Mouse (Mus musculus) CD4-positive, CD25-positive, alpha-beta regulatory T cell, adult 4 months (primary cell): ENCODE measurements around the gene Plac1. TPM values are rescaled to one million over a fixed set of nuclear protein-coding genes. Genes with fewer than 3 reads are reported as not detected.

Experiments
- ATAC-seq: one replicate; pipeline ENCODE4 v1.8.0; 2017
- polyA plus RNA-seq, 2 experiments: library from polyadenylated mRNA; unstranded; fragments of 100-300 nt; shearing (Covaris generic); gene quantifications; one replicate each; pipeline ENCODE4 v1.2.1; 2017

Plac1 gene
- polyA plus RNA-seq, 2 experiments from 2014 or later, result not detected

DNA sequence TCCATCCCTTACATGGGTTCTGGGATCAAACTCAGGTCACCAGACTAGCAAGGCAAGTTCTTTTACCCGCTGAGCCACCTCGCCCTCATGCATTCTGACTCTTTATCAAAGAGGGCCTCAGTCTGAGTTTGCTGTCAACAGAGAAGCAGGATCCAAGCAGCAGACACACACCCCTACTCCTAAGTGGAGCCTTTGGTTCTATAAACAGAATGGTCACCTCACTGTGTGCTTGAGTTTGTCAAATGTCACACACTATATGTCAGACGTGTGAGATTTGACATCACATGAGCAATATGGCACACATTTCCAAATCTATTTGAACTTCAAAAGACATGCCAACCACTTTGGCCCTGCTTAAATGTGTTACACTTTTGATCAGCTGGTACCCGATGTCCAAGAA lies 42.2 kb downstream of the Plac1 start:
- ATAC-seq, result no peak

DNA sequence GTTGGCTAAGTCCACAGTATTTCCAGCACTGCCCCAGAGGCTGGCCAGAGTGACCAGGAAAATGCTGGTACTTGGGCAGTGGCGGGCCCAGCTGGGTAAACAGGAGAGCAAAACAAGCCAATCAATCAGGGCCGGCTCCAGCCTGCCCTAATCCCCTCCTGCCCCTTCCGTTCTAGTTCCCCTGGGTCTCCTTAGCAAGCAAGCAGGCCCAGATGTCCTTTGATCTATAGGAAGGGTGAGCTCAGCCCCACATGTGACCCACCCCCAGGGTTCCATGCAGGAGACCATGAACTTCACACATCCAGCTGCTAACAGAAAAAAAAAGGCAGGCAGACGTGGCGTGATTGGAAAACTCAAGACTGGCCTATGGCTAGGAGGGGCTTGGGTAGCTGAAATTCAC lies 43.5 kb downstream of the Plac1 start:
- ATAC-seq, result no peak

DNA sequence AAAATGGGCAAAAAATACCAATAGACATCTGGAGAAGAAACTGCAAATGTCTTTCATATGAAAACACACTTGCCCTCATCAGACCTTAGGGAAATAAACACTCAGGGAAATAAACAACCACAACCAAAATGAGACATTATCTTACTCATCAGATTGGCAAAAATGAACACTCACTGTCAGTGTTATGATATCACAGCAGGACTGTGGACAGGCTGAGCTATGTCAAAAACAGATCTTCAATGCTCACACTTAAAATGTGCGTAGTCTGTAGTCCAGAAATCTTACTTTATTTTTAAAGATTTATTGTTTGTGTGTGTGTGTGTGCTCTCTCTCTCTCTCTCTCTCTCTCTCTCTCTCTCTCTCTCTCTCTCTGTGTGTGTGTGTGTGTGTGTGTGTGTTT lies 51.2 kb downstream of the Plac1 start:
- ATAC-seq, result no peak

DNA sequence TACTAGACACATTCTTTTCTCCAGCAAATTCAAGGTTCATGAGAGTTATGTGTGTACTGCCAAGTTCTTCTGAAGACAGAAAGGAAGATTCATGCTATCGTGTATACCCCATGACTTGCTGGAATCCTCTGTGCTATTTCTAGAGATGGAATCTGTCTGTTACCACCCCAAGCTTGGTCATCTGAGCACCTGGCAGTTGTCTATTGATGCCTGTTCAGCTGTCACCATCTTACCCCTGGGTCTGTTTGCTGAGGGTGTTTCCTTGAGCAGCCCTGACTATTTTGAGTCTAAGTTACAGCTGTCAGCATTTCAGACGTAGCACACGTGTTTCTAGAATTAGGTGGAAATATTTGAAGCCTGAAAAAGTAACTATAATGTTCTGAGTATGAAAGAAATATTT lies 60.1 kb downstream of the Plac1 start:
- no peak for ATAC-seq

DNA sequence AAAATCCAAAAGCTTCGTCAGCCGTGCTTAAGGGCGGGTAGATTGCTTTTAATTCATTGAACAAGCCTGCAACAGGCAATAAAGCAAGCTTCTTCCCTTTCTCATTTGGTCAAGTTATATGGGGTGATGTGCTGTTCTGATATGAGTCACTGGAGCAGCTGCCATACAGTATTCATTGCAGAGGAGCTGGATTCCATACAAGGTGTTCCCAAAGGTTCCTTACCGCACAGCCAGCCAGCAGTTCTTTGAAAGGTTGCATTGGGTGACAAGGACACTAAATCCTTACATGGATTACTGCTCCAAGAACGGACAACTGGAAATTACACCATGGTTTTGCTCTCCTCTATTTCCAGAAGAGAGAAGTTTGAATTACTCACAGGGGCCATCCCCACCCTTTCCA lies 63.6 kb downstream of the Plac1 start:
- ATAC-seq, result no peak

DNA sequence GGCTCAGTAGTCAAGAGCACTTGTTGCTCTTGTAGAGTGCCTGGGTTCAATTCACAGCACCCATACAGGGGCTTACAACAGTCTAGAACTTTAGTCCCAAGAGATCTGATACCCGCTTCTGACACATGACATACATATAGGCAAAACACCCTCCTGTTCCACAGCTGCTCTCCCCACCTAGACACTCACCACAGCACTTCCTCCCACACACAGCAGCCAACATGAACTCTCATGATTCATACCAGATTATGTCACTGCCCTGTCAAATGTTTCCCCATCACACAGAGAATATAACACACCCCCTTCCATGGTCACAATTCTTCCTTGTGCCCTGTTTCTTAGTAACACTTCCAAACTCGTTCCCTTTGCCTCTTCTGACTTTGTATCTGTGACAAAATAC lies 71.3 kb downstream of the Plac1 start:
- no peak for ATAC-seq

DNA sequence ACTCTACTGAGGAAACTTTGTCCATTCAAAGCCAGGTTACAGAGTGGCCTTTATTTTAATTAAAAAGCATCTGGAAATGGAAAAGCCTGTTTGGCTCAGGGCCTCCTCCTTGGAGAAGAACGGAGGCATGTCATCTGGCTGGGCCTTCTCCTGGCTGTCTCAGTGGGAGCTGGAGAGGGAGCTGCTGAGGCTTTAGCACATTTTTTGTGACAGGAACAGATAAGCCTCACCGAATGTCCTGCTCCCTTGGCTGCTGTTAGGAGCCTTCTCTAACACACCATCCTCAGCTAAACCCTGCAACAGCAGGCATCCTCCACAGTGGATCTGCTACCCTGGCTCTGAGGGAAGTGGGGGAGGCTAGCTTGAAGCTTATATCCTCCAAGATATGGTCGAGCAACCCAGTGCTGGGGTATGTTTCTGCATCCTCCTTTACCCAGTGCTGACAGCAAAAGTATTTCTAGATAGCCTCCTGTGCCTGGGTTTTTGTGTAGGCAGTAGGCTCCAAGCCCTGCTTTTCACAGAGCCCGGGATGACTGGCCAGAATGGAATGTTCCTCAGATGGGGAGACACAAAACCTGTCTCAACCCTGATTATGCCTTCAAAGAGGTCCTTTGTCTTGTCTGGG lies 72.9 kb downstream of the Plac1 start:
- no peak for ATAC-seq

DNA sequence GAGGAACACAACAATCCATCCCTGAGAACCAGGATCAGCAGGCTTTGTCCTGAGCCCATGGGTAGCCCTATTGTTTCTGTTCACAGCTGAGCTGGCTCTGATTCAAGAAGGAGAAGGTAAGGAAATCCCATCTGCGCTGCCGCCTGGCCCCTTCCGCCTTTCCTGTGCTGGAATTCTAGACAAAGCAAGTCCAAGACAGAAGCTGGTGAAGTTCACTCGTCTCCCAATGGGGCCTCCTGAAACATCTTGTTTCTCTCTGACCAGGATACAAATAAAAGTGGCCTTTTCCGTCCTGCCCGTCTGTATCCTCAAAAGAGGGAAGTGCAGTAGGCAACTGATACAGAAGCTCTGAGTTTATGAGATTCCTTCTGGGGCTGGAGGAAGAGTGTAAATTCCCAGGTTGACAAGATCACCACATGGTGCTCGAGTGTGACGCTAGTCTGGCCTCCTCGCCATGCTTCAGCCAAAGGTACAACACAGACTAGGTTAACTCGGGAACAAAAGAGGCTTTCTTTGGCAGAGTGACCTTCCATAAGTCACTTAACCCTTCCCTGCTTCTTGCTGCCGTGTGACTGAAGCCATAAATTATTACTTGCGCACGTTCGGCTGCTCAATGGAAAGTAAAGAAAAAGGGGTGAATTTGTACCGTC lies 73.5 kb downstream of the Plac1 start:
- ATAC-seq, result no peak

DNA sequence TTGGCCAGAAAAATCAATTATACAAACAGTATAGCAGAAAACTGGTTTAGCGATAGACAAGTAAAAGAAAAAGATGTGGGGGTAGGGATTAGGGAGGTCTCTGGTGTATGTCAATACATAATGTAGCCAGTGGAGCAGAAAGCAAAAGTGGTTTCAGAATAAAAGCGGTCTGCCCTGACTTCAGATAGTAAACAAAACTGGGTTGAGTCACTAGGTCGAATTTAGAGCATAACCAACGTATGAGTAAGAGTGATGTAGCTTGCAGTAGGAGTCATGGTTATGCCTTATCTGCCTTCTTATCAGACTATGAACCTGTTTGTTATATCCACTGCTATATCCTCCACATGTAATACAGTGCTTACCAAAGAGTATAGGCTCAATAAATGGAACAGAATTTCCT lies 77.3 kb downstream of the Plac1 start:
- no peak for ATAC-seq

DNA sequence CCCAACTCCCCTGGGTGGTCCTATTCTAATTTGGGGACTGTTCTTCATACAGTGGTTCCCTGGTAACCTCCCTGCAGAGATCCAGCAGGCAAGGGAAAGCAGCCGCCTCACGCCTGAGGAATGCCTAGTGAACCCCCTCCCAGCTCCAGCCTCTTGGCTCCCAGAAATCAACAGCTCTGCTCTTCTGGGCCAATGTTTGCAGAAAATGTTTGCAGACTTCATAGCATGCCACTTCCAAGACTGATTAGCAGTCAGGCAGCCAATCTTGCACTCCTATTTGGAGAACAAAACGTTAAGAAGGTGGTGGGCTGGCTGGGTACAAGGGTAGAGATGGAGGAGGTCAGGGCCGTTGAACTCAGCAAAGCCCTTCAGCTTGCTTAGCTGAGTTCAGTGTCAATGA lies 78.3 kb downstream of the Plac1 start:
- no peak for ATAC-seq

DNA sequence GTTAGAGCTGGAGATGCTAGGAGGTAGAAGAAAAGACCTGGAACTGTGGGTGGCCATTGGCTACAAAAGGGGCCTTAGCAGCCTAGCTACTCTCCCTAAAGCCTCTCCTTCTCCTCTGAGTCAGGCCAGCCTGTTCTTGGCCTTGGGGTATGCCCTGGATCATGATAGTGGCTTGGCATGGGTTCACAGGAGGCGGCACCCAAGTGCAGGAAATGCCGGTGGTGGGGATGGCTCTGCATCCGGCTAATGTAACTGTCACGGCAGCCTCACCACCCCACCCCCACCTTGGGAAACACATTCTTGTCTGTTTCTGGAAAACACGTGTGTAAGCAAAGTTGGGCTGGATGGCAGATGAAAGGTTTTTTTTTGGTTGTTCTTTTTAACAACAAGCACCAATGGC lies 78.8 kb downstream of the Plac1 start:
- ATAC-seq, result no peak

DNA sequence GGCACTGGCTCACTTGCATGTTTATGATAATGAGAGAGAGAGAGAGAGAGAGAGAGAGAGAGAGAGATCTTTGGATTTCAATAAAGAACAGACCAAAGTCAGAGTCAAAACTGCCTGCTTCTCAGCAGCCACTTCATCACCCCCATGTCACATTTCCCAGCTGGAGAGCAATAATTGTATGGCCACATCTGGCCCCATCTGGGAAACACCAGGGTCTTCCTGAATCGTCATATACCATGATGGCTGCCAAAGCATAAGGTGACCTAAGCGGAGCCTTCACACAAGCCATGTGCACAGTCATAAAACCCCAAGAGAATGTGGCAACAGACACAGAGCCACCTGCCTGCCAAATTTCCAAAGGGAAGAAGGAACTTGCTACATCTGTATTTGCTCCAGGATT lies 91.9 kb downstream of the Plac1 start:
- no peak for ATAC-seq

DNA sequence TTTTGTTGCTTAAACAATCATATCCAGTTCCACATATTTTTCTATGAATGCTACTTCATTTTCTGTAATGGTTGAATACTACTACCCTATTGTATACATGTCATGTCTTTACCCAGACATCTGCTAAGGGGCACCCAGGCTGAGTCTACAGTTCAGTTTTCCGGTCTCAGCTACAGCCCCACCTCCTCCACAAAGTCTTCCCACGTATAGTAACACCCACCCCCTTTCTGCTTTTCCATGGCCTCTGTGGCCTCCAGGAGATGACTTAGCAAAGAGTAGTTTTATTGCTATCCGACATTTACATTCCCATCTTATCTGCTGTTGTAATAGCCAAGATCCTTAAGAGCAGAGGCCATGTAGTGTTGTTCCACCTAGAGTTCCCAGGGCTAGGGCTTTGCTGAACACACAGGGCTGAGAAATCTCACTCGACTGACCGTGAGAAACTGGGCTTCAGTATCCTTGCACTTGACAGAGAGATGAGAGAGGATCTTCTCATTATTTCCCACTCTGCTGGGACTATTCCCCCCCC lies 93.5 kb downstream of the Plac1 start:
- no peak for ATAC-seq

DNA sequence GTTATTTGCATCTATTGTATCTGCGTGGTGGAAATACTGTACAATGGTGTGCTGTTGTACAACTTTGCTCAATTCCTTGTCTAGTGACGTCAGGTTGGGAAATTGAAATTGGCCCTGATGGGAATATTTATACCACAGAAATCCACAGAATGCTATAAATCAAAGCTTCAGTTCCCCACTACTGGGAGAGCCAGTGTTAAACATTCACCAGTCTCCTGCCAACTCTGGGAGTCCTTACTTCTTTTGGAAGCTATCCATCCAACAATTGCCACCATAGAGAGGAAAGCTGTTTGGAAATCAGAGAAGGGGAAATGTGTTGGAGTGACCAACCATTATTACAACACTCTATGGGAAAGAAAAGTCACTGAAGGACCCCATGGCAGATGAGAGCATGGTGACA lies 100.3 kb downstream of the Plac1 start:
- ATAC-seq, result no peak

DNA sequence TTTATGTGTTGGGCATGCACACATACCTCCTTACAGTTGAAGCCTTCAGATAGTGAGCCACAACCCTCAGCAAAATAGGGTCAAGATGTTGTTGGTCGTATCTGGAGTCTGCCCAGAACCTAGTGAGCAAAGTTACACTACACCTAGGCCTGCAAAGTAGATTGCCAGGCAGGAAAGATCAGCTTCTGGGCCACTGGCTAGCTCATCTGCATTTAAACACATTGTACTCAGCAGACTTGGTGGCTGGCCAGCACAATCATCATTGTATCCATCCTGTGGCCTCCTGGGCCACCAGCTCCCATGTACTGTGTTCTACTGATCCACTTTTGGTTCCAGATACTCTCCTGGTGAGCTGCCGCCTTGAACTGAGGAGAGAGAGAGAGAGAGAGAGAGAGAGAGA lies 102.8 kb downstream of the Plac1 start:
- ATAC-seq, result no peak

DNA sequence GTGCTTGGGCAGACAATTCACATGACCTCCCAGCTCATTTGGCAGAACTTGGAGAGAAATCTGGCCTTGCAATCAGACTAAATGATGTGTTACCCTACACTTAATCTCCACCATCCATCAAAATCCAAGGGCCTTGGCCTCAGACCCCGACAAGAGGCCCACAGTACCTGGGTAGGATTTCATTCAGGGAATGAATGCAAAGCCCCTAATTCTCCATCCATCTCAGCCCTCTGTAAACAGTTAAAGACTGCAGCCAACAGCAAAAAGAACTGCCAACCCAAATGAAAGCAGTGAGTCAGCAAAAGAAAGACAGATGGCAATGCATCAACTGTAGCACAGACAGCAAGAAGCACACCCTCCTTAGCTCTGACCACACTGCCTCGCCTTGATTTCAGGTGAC lies 110.4 kb downstream of the Plac1 start:
- no peak for ATAC-seq

DNA sequence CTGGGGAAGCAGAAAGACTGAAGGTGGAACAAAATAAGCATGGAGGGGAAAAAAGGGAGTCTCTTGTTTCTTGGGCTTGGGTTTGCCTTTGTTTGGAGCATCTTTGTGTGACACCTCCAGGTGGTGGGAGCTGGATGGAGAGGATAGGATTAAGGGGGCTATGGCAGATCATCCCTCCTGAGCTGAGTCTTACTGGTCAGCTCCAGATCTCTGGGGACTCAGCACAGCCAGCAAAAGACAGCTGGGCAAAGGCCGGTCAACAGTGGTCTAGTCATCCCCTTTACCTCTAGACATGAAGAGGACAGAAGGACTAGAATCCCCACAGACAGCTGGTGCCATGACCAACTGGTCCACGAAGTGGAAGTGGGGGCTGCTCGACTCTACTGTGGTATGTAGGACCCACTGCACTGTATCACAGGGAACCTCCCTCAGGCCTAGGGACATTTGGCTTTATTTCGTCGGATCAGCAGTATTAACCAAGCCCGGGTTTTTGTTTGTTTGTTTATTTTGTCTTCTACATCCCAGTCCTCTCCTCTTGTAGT lies 113.3 kb downstream of the Plac1 start:
- no peak for ATAC-seq

DNA sequence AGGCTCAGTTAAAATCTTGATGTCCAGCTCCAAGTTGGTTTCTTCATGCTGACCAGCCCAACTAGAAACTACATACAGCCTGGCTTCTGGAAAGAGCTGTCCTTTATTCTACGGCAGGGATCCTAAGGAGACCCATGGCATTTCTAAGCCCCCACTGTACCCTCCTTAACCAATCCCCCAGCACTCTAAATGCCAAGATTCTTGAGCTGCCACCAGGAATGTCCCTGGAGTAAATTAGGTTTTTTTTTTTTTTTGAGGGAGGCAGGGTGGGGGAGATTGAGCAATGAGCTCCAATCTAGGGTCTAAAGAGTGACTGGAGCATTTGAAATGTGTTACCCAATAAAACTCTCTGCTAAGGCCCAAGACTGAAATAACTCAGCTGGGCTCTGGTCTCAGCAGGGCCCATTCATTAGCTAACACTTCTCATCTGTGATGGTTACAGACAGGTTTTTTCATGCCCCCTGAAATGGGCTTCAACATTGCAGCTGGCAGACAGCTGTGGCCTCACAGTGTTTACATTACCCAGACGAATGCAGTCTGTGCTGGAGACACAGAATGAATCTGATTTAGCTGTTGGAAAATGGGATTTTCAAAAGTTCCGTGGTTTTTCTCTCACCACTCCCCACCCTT lies 114.0 kb downstream of the Plac1 start:
- ATAC-seq, result no peak

DNA sequence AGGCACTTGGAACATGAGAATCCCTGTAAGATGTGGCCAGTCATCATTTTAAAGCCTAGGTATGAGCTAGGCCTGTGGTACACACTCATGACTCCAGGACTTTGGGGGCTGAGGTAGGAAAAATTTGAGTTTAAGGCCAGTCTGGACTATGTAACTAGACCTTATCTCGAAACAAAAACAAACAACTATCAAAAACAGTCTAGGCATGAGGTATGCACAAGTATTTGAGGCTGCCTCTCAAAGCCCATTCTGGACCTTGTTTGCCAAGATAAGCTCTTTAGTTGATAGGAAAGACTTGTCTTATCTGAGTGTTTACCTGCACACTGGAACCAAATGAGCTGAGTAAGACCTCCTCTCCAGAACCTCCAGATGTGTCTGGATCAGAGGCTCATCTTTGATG lies 116.3 kb downstream of the Plac1 start:
- no peak for ATAC-seq

DNA sequence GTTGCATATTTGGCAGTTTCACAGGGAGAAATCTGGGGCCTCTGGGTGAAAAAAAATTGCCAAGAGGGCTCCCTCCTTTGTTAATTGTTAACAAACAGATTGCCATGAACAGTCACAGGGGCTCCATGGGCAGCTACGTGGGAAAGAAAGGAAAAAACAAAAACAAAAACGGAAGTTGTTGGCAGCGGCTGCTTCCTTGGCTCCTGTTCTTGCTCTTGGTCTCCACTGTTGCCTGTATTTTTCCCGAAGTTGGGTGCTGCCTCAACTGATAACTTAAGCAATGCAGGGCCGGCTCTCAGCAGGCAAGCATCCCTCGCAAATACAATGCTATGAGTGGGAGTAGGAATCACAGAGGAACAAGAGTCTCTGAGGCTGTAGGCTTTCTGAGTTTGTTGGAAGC lies 121.3 kb downstream of the Plac1 start:
- no peak for ATAC-seq

DNA sequence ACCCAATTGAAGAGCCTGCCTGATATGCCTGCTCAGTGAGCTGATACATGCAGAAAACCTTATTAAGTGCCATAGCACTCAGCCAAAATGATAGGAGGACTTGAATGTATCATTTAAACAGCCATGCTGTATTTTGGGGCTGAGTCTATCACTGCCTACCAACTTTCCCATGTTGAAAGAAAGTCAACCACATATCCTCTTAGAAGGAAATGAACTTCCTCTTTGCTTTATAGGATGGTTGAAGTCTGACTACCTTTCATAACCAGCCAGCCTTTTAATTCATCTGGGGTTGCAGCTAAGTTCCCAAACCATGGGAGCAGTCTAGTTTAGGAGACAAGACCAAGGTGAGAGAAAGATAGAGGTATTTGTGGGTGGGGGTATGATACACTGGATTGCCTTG lies 121.9 kb downstream of the Plac1 start:
- ATAC-seq, result no peak

DNA sequence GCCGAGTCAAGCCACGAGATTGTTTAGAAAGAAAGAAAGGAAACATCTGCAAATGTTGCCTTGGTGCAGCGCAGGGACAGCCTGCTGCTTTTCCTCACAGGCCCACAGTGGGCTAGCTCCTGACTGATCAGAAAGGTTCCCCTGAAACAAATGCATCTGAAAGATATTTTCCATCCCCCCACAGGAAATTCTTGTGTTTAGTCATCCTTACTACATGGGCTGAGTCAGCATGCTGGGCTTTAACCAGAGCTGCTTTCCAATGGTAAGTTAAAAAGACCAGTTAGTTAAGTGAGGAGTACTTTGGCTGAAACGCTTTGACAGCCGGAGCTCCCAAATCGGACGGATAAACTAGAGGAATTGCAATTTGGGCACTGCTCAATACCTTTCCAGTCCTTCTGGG lies 124.9 kb downstream of the Plac1 start:
- no peak for ATAC-seq

DNA sequence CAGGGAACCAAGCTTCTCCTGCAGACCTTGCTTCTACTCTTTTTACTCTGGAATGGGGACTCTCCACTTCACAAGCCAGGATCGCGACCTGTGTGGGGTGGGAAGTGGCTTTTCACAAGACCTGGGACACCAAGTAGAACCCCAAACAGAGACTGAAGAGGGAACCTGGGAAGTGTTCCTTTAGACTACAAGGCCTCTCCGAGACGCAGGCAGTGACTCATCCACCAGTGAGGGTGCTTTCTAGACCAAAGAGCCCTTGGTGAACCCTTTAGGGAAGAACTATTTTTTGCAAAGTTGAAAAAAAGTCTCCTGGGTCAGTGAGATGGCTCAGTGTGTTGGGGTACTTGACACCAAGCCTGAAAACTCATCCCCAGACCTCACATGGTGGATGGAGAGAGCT lies 129.8 kb downstream of the Plac1 start:
- ATAC-seq, result no peak

DNA sequence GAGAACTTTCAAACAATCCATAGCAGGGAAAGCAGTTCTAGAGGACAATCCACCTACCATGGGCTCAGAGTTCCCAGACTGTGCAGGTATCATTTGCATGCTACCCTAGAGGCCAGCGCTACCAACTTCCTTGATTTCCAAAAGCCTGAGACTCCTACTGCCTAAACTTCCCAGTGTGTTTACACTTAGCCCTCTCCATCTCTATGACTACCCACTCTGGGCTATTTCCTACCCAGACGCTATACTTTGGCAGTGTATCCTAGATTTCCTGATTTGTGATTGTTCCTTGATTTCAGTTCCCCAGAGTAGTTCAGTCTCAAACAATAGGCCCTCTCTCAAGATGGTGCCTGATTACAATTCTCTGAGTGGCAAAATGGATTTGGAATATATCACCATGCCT lies 132.8 kb downstream of the Plac1 start:
- ATAC-seq, result no peak
